Mouse (Mus musculus) cortical plate, adult 2 months (tissue): ENCODE measurements at regions not wholly inside any gene's neighbourhood (a gene's known extent, or its start where the extent isn't known, plus 50 kb on each side); places are given as distances from the start of the nearest gene placed in this dataset.

Experiments used
- CTCF ChIP-seq: fragments of 200-500 bp; IDR thresholded peaks from 2 replicates; pipeline ENCODE4 v1.5.1; 2011; ENCODE audit warnings: mild to moderate bottlenecking, control low read depth, low read length; ENCODE audit not compliant: insufficient read depth; ENCODE audit errors: extremely low read depth
- POLR2A ChIP-seq: fragments of 200-500 bp; IDR thresholded peaks from 2 replicates; pipeline ENCODE4 v1.6.1; 2011; ENCODE audit warnings: mild to moderate bottlenecking, low read length, control low read depth; ENCODE audit not compliant: insufficient read depth; ENCODE audit errors: extremely low read depth

DNA sequence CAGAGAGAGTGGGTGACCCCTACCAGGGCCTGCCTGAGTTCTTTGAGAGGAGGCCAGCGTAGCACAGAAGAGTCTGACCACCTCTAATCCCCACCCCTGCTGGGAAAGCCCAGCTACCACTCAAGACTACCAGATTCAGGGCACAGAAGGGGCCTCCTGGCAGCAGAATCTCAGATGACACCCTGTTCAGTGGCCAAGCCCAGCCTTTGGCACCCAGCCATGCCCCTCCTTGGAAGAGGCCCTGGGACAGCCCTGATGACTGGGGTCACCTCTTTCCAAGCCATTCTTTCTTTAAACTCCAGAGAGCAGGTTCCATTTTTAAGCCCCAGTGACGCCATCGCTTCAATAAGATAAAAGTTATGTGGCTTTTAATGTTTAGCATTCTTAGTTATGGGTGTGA lies 359.8 kb downstream of the Matn1 start:
- TF ChIP-seq CTCF = no peak
- TF ChIP-seq POLR2A = no peak
